Mouse (Mus musculus) MEL (cell line): ENCODE measurements around the gene Slc24a1. TPM values are rescaled to one million over a fixed set of nuclear protein-coding genes. Genes with fewer than 3 reads are reported as not detected.

Experiments
- DNase-seq: peaks from one replicate; pipeline ENCODE4 v3.0.0; 2011; ENCODE audit warnings: low read depth, low spot score
- H3K27ac ChIP-seq: 2 replicates; pipeline ENCODE4 v1.5.1; 2012; ENCODE audit warnings: low read depth, mild to moderate bottlenecking, control low read depth, low read length, moderate library complexity; ENCODE audit not compliant: control insufficient read depth
- H3K27me3 ChIP-seq, 2 experiments: fragments of 150-350 bp in 1 of 2; sonication (generic) in 1 of 2; 2 replicates each; pipeline ENCODE4 v1.6.1; 2012; ENCODE audit warnings: low read length in 2 of 2, mild to moderate bottlenecking in 2 of 2, improper control_type of control experiment in 1 of 2, moderate library complexity in 1 of 2; ENCODE audit not compliant: insufficient read depth in 2 of 2, control insufficient read depth in 1 of 2
- H3K36me3 ChIP-seq, 2 experiments: 2 replicates each; pipeline ENCODE4 v1.6.1; 2012 to 2014; ENCODE audit warnings: low read length in 2 of 2, improper control_type of control experiment in 1 of 2, inconsistent platforms in 1 of 2, mild to moderate bottlenecking in 1 of 2; ENCODE audit not compliant: insufficient read depth in 2 of 2, control insufficient read depth in 1 of 2
- H3K4me1 ChIP-seq, 2 experiments: fragments of 150-350 bp in 1 of 2; sonication (generic) in 1 of 2; 2 replicates each; pipeline ENCODE4 v1.6.1; 2012; ENCODE audit warnings: low read length in 2 of 2, improper control_type of control experiment in 1 of 2, mild to moderate bottlenecking in 1 of 2; ENCODE audit not compliant: insufficient read depth in 2 of 2, control insufficient read depth in 1 of 2
- H3K4me3 ChIP-seq, 2 experiments: fragments of 150-350 bp in 1 of 2; sonication (generic) in 1 of 2; 2 replicates each; pipeline ENCODE4 v1.5.1; 2012; ENCODE audit warnings: low read depth in 2 of 2, low read length in 2 of 2, mild to moderate bottlenecking in 2 of 2, moderate library complexity in 2 of 2, control low read depth in 1 of 2, improper control_type of control experiment in 1 of 2; ENCODE audit not compliant: control insufficient read depth in 1 of 2, insufficient read depth in 1 of 2
- H3K79me2 ChIP-seq: 2 replicates; pipeline ENCODE4 v1.6.1; 2012; ENCODE audit warnings: mild to moderate bottlenecking, low read length, moderate library complexity; ENCODE audit not compliant: control insufficient read depth, poor library complexity, insufficient read depth
- H3K9ac ChIP-seq: 2 replicates; pipeline ENCODE4 v1.6.1; 2012; ENCODE audit warnings: low read depth, mild to moderate bottlenecking, control low read depth, low read length, moderate library complexity; ENCODE audit not compliant: control insufficient read depth, poor library complexity, severe bottlenecking
- H3K9me3 ChIP-seq: fragments of 150-350 bp; sonication (generic); replicated peaks from 2 replicates; pipeline ENCODE4 v1.6.1; 2012; ENCODE audit warnings: mild to moderate bottlenecking, low read length, improper control_type of control experiment, moderate library complexity; ENCODE audit not compliant: insufficient read depth
- CHD2 ChIP-seq: IDR thresholded peaks from 2 replicates; pipeline ENCODE4 v1.6.1; 2011; ENCODE audit warnings: low read length, improper control_type of control experiment
- E2F4 ChIP-seq: IDR thresholded peaks from 2 replicates; pipeline ENCODE4 v1.6.1; 2011; ENCODE audit warnings: low read depth, low read length, improper control_type of control experiment, borderline replicate concordance
- ELF1 ChIP-seq: IDR thresholded peaks from 2 replicates; pipeline ENCODE4 v1.6.1; 2014; ENCODE audit warnings: low read depth, mild to moderate bottlenecking, inconsistent platforms, low read length, improper control_type of control experiment, moderate library complexity
- EP300 ChIP-seq, 2 experiments: IDR thresholded peaks; 2 replicates each; pipeline ENCODE4 v1.6.1; 2011; ENCODE audit warnings: improper control_type of control experiment in 2 of 2, low read length in 2 of 2, low read depth in 1 of 2, mild to moderate bottlenecking in 1 of 2
- ETS1 ChIP-seq: IDR thresholded peaks from 2 replicates; pipeline ENCODE4 v1.6.1; 2012; ENCODE audit warnings: low read depth, mild to moderate bottlenecking, inconsistent platforms, low read length, improper control_type of control experiment, moderate library complexity
- GABPA ChIP-seq: IDR thresholded peaks from 2 replicates; pipeline ENCODE4 v1.6.1; 2012; ENCODE audit warnings: low read depth, mild to moderate bottlenecking, inconsistent platforms, low read length, improper control_type of control experiment, moderate library complexity
- GATA1 ChIP-seq: IDR thresholded peaks from 2 replicates; pipeline ENCODE4 v1.6.1; 2011; ENCODE audit warnings: low read depth, low read length, improper control_type of control experiment
- HCFC1 ChIP-seq: IDR thresholded peaks from 2 replicates; pipeline ENCODE4 v1.6.1; 2012; ENCODE audit warnings: low read depth, mild to moderate bottlenecking, inconsistent platforms, low read length, improper control_type of control experiment, moderate library complexity
- MAFK ChIP-seq: IDR thresholded peaks from 2 replicates; pipeline ENCODE4 v1.6.1; 2011; ENCODE audit warnings: low read depth, mild to moderate bottlenecking, low read length, improper control_type of control experiment, borderline replicate concordance
- MEF2A ChIP-seq: IDR thresholded peaks from 2 replicates; pipeline ENCODE4 v1.6.1; 2014; ENCODE audit warnings: low read depth, mild to moderate bottlenecking, inconsistent platforms, low read length, improper control_type of control experiment; ENCODE audit not compliant: poor library complexity, insufficient replicate concordance, severe bottlenecking; ENCODE audit errors: extremely low read depth
- MYB ChIP-seq: IDR thresholded peaks from 2 replicates; pipeline ENCODE4 v1.6.1; 2011; ENCODE audit warnings: mild to moderate bottlenecking, low read depth, low read length, improper control_type of control experiment
- POLR2A ChIP-seq, 2 experiments: IDR thresholded peaks; 2 replicates each; pipeline ENCODE4 v1.6.1; 2011 to 2012; ENCODE audit warnings: low read length in 2 of 2, mild to moderate bottlenecking in 2 of 2, control low read depth in 1 of 2, improper control_type of control experiment in 1 of 2, low read depth in 1 of 2, moderate library complexity in 1 of 2; ENCODE audit not compliant: control insufficient read depth in 1 of 2, insufficient read depth in 1 of 2, poor library complexity in 1 of 2
- RAD21 ChIP-seq: IDR thresholded peaks from 2 replicates; pipeline ENCODE4 v1.6.1; 2011; ENCODE audit warnings: mild to moderate bottlenecking, low read depth, low read length, improper control_type of control experiment
- TAL1 ChIP-seq: IDR thresholded peaks from 2 replicates; pipeline ENCODE4 v1.6.1; 2012; ENCODE audit warnings: mild to moderate bottlenecking, inconsistent platforms, low read length, moderate library complexity, mixed read lengths
- UBTF ChIP-seq: IDR thresholded peaks from 2 replicates; pipeline ENCODE4 v1.6.1; 2012; ENCODE audit warnings: low read depth, mild to moderate bottlenecking, inconsistent platforms, low read length, improper control_type of control experiment, moderate library complexity, borderline replicate concordance; ENCODE audit not compliant: insufficient read depth
- USF2 ChIP-seq, 2 experiments: IDR thresholded peaks; 2 replicates each; pipeline ENCODE4 v1.6.1; 2011 to 2012; ENCODE audit warnings: improper control_type of control experiment in 2 of 2, low read length in 2 of 2, borderline replicate concordance in 1 of 2, inconsistent platforms in 1 of 2, low read depth in 1 of 2, mild to moderate bottlenecking in 1 of 2; ENCODE audit not compliant: insufficient read depth in 1 of 2
- ZKSCAN1 ChIP-seq: IDR thresholded peaks from 2 replicates; pipeline ENCODE4 v1.6.1; 2012; ENCODE audit warnings: low read depth, mild to moderate bottlenecking, inconsistent platforms, low read length, improper control_type of control experiment, moderate library complexity
- ZNF384 ChIP-seq: IDR thresholded peaks from 2 replicates; pipeline ENCODE4 v1.6.1; 2012; ENCODE audit warnings: low read depth, mild to moderate bottlenecking, inconsistent platforms, low read length, improper control_type of control experiment
- polyA plus RNA-seq, 2 experiments: library from polyadenylated mRNA; stranded (reverse) in 1 of 2; unstranded in 1 of 2; fragments of >175 nt in 1 of 2; fragments of >200 nt in 1 of 2; gene quantifications; 2 replicates each; pipeline versions ENCODE4 v1.2.1 to v1.2.4; 2012; ENCODE audit warnings: low replicate concordance in 2 of 2, low read depth in 1 of 2; ENCODE audit not compliant: insufficient read length in 2 of 2, insufficient read depth in 1 of 2, missing spikeins in 1 of 2
- total RNA-seq: library from RNA; depleted of rRNA; stranded (reverse); fragments of 300-350 nt; gene quantifications from 2 replicates; pipeline ENCODE4 v1.2.3, GENCODE M21; 2012

Slc24a1 gene
- total and polyA plus RNA-seq, 3 experiments = 0.07 TPM; not detected in 2

GRCm38 (mm10) chr9:64925771-64926170 is 25.6 kb downstream of the Slc24a1 start:
- Histone ChIP-seq H3K9me3 (no peaks in the 10 kb centered on the region), H3K9ac (no peak overlapping the region), H3K27ac (no peak overlapping the region), H3K79me2 (no peaks in the 10 kb centered on the region), H3K4me1 (0 out of 4 replicates have a peak, but pooled peaks cover 0 to 9% of the 10 kb centered on the region in 2 experiments), H3K4me3 (no peak overlapping the region), H3K27me3 (no peaks in the 10 kb centered on the region), H3K36me3 (peaks cover 0 to 4% of the 10 kb centered on the region in 2 experiments; a peak in 1 of 4 replicates)
- TF ChIP-seq E2F4 (no peak), RAD21 (no peak), MAFK (no peak), GABPA (no peak)
- no peak for DNase-seq

GRCm38 (mm10) chr9:64918560-64918959 is 32.8 kb downstream of the Slc24a1 start:
- DNase-seq = no peak
- no peak for TF ChIP-seq MYB
- no peak for TF ChIP-seq USF2 (IDR thresholded peaks at IDR 0.05; ENCODE audit: borderline replicate concordance in 1 of 2, insufficient read depth in 1 of 2, low read depth in 1 of 2, low read length in 2 of 2)
- TF ChIP-seq MEF2A = no peak
- TF ChIP-seq E2F4 = no peak
- TF ChIP-seq POLR2A (IDR thresholded peaks at IDR 0.05; ENCODE audit: control insufficient read depth in 1 of 2, insufficient read depth in 1 of 2, low read depth in 1 of 2, low read length in 2 of 2, poor library complexity in 1 of 2) = no peak
- TF ChIP-seq ETS1 = no peak
- no peak for TF ChIP-seq ZKSCAN1
- no peak for TF ChIP-seq GATA1
- no peak for TF ChIP-seq EP300 (IDR thresholded peaks at IDR 0.05; ENCODE audit: low read depth in 1 of 2, low read length in 2 of 2)
- Histone ChIP-seq H3K27ac (no peak overlapping the region), H3K27me3 (no peaks in the 10 kb centered on the region), H3K9ac (no peak overlapping the region), H3K79me2 (no peaks in the 10 kb centered on the region), H3K4me3 (no peak overlapping the region), H3K4me1 (no peaks in the 10 kb centered on the region), H3K36me3 (peaks cover 0 to 10% of the 10 kb centered on the region in 2 experiments; a peak in 2 of 4 replicates), H3K9me3 (no peaks in the 10 kb centered on the region)

GRCm38 (mm10) chr9:64914629-64915028 is 36.8 kb downstream of the Slc24a1 start:
- Histone ChIP-seq H3K79me2 (no peaks in the 10 kb centered on the region), H3K9me3 (no peaks in the 10 kb centered on the region), H3K4me3 (no peak overlapping the region)
- TF ChIP-seq TAL1 = no peak
- TF ChIP-seq GATA1 = no peak
- TF ChIP-seq UBTF = no peak
- no peak for TF ChIP-seq MYB
- no peak for TF ChIP-seq HCFC1
- TF ChIP-seq ZNF384 = no peak
- TF ChIP-seq EP300 (IDR thresholded peaks at IDR 0.05; ENCODE audit: low read depth in 1 of 2, low read length in 2 of 2) = no peak
- TF ChIP-seq CHD2 = no peak
- TF ChIP-seq ELF1 = no peak
- TF ChIP-seq, all 39 proteins: peak for 0
- no peak overlapping the region for H3K27ac ChIP-seq
- H3K9ac ChIP-seq = no peak overlapping the region
- no peak for DNase-seq
- H3K27me3 ChIP-seq = no peaks in the 10 kb centered on the region
- no peaks in the 10 kb centered on the region for H3K4me1 ChIP-seq
- H3K36me3 ChIP-seq = peaks cover 0 to 16% of the 10 kb centered on the region in 2 experiments; a peak in 2 of 4 replicates
